Mouse (Mus musculus) small intestine, adult 2 months (tissue): ENCODE data around the gene Gramd1b. TPM values are rescaled to one million over a fixed set of nuclear protein-coding genes. Genes with fewer than 3 reads are reported as not detected.

Experiments used
- H3K27ac ChIP-seq: fragments of 200-500 bp; 2 replicates; pipeline ENCODE4 v1.5.1; 2012; ENCODE audit warnings: low read depth, low read length, control low read depth, inconsistent platforms; ENCODE audit not compliant: insufficient read depth
- H3K27me3 ChIP-seq: fragments of 200-500 bp; 2 replicates; pipeline ENCODE4 v1.6.1; 2012; ENCODE audit warnings: mild to moderate bottlenecking, moderate library complexity, low read length, inconsistent platforms; ENCODE audit not compliant: control insufficient read depth, insufficient read depth
- H3K36me3 ChIP-seq: fragments of 200-500 bp; 2 replicates; pipeline ENCODE4 v1.6.1; 2012; ENCODE audit warnings: mild to moderate bottlenecking, low read length, control low read depth, inconsistent platforms; ENCODE audit not compliant: control insufficient read depth, insufficient read depth
- H3K4me1 ChIP-seq: fragments of 200-500 bp; 2 replicates; pipeline ENCODE4 v1.6.1; 2012; ENCODE audit warnings: low read length, inconsistent platforms, mixed read lengths; ENCODE audit not compliant: control insufficient read depth, insufficient read depth, insufficient read length
- H3K4me3 ChIP-seq: fragments of 200-500 bp; 2 replicates; pipeline ENCODE4 v1.5.1; 2012; ENCODE audit warnings: low read depth, mild to moderate bottlenecking, control low read depth, inconsistent platforms, low read length, moderate library complexity
- CTCF ChIP-seq: fragments of 200-500 bp; IDR thresholded peaks from 2 replicates; pipeline ENCODE4 v1.5.1; 2012; ENCODE audit warnings: low read depth, mild to moderate bottlenecking, control low read depth, inconsistent platforms, low read length, moderate library complexity, mixed read lengths; ENCODE audit not compliant: insufficient replicate concordance, insufficient read length; ENCODE audit errors: extremely low read depth
- POLR2A ChIP-seq: fragments of 200-500 bp; IDR thresholded peaks from 2 replicates; pipeline ENCODE4 v1.6.1; 2012; ENCODE audit warnings: low read depth, mild to moderate bottlenecking, control low read depth, inconsistent platforms, low read length, moderate library complexity
- WGBS: fragments of 180-500 bp; shearing (Covaris S2); methylation state at CpG from one replicate; pipeline ENCODE4 v1.1.7; 2018; 5-methylcytosine and 5-hydroxymethylcytosine counted together
- polyA plus RNA-seq: library from polyadenylated mRNA; depleted of rRNA; stranded (reverse); fragments of >200 nt; gene quantifications from 2 replicates; pipeline ENCODE4 v1.2.3, GENCODE M21; 2012

Gramd1b gene
- polyA plus RNA-seq, 1 experiment, result 128 TPM

DNA sequence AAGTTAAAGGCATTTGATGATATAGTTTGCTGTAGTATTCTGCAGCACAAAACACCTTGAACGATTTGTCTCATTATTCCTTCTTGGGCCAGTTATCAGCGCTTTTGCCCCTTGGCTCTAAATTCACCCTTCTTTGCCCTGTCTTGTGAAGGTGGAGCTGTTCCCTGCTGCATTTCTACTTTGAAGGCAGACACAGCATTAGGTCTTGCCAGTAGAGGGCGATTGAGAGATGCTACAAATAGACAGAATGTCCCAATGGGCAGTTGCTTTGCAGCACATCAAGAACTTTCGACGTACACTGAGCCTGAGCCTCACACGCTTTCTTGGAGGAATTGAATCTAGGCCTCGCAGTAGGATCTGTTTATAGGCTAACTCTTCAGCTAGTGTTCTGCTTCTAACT, 180.5 kb downstream of the Gramd1b start:
- H3K4me1 ChIP-seq, result peaks cover 5% of the 10 kb centered on the region; the same call in 1 of the 2 replicates
- H3K27me3 ChIP-seq, result 0 out of 2 replicates have a peak, but pooled peaks cover 4% of the 10 kb centered on the region
- TF ChIP-seq CTCF (peak; percentile 32; the same call in 1 of the 2 replicates), POLR2A (no peak)
- no peak overlapping the region for H3K4me3 ChIP-seq
- no peaks in the 10 kb centered on the region for H3K36me3 ChIP-seq
- H3K27ac ChIP-seq, result no peak overlapping the region
- WGBS, result 12% methylated on average over 7 of the region's 7 CpGs

DNA sequence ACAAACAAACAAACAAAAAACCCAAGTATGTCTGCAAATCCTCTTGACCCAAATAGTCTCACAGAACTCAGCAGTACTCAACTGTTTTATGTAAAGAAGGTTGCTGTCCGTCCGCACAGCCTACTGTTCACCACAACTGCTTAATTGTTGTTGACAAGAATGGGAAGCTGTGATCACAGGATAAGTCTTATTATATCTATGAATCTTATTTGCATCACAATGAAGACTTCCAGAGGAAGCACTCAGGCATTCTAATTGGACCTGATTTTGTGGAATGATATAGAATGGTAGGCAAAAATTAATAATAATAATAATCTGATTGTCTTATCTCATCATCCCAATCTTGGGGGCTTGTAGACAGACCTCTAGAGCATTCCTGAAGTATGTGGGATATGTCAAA, 181.1 kb downstream of the Gramd1b start:
- 90% methylated on average over 2 of the region's 2 CpGs for WGBS
- no peak for TF ChIP-seq POLR2A
- TF ChIP-seq CTCF, result no peak
- Histone ChIP-seq H3K36me3 (no peaks in the 10 kb centered on the region), H3K27me3 (0 out of 2 replicates have a peak, but pooled peaks cover 4% of the 10 kb centered on the region), H3K4me3 (no peak overlapping the region), H3K4me1 (peaks cover 5% of the 10 kb centered on the region; the same call in 1 of the 2 replicates), H3K27ac (no peak overlapping the region)

GRCm38 (mm10) chr9:40349554-40349953, 181.6 kb downstream of the Gramd1b start:
- H3K4me3 ChIP-seq, result no peak overlapping the region
- no peaks in the 10 kb centered on the region for H3K36me3 ChIP-seq
- H3K4me1 ChIP-seq, result peaks cover 5% of the 10 kb centered on the region; the same call in 1 of the 2 replicates
- H3K27me3 ChIP-seq, result 0 out of 2 replicates have a peak, but pooled peaks cover 4% of the 10 kb centered on the region
- 62% methylated on average over 4 of the region's 4 CpGs for WGBS
- no peak for TF ChIP-seq CTCF
- TF ChIP-seq POLR2A, result no peak
- H3K27ac ChIP-seq, result no peak overlapping the region

DNA sequence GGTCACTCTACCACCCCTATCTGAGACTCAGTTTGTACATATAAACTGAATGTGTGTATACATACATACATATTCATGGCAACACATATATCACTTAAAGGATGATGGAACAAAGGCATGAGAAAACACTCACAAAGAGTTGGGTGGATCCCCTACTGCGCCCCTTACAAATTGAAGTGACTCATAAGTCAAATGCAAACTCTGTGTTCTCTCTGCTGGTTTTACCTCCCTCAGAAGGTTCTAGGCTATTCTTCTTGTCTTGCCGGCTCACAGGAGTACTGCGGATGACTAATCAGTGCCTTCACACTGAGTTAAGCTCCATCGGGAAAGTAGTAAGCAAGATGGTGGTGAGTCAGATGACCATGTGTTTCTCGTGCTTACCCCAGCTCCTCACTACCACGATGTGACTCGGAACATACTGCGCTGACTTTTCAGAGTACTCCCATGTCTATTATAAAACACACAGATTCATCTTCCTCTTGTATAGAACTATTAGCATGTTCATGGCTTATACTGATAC, 182.4 kb downstream of the Gramd1b start:
- 92% methylated on average over 8 of the region's 8 CpGs for WGBS
- Histone ChIP-seq H3K36me3 (no peaks in the 10 kb centered on the region), H3K4me1 (peaks cover 5% of the 10 kb centered on the region; the same call in 1 of the 2 replicates), H3K27ac (no peak overlapping the region), H3K4me3 (no peak overlapping the region), H3K27me3 (0 out of 2 replicates have a peak, but pooled peaks cover 4% of the 10 kb centered on the region)
- no peak for TF ChIP-seq CTCF
- TF ChIP-seq POLR2A, result no peak

GRCm38 (mm10) chr9:40346232-40346984, 184.8 kb downstream of the Gramd1b start:
- Histone ChIP-seq H3K4me3 (peak overlapping the region; percentile 15; the same call in 1 of the 2 replicates), H3K4me1 (peaks cover 5% of the 10 kb centered on the region; the same call in 1 of the 2 replicates), H3K27me3 (0 out of 2 replicates have a peak, but pooled peaks cover 4% of the 10 kb centered on the region), H3K27ac (no peak overlapping the region), H3K36me3 (no peaks in the 10 kb centered on the region)
- 23% methylated on average over 16 of the region's 16 CpGs for WGBS
- TF ChIP-seq CTCF (no peak), POLR2A (no peak)

GRCm38 (mm10) chr9:40345493-40346231, 185.5 kb downstream of the Gramd1b start:
- TF ChIP-seq CTCF (no peak), POLR2A (no peak)
- Histone ChIP-seq H3K4me3 (peak overlapping the region; percentile 15; the same call in 1 of the 2 replicates), H3K36me3 (no peaks in the 10 kb centered on the region), H3K27me3 (0 out of 2 replicates have a peak, but pooled peaks cover 4% of the 10 kb centered on the region), H3K27ac (no peak overlapping the region), H3K4me1 (peaks cover 5% of the 10 kb centered on the region; the same call in 1 of the 2 replicates)
- 31% methylated on average over 13 of the region's 13 CpGs for WGBS

GRCm38 (mm10) chr9:40344801-40345492, 186.2 kb downstream of the Gramd1b start:
- no peaks in the 10 kb centered on the region for H3K36me3 ChIP-seq
- WGBS, result 57% methylated on average over 10 of the region's 10 CpGs
- H3K4me3 ChIP-seq, result no peak overlapping the region
- H3K27ac ChIP-seq, result no peak overlapping the region
- TF ChIP-seq CTCF (no peak), POLR2A (no peak)
- 0 out of 2 replicates have a peak, but pooled peaks cover 4% of the 10 kb centered on the region for H3K27me3 ChIP-seq
- H3K4me1 ChIP-seq, result peaks cover 5% of the 10 kb centered on the region; the same call in 1 of the 2 replicates
